In genomic region chr1:162252869-162253268, GRCm38 (mm10) we compare ENCODE assay signal across 16 mouse cellular contexts.
"Had no signal": no experiment of that assay in that cellular context is flagged by ENCODE, and none has a peak within 500 bp of the region (broad histone marks: within the 10 kb centered on the region; RNA-seq: fewer than 3 reads in every experiment).

No protein-coding gene starts in this region.

- DNase-seq: kidney, adult 11 months; kidney, adult 9 months; kidney, postnatal 36 days; layer of hippocampus, adult 9-11 months; layer of hippocampus, postnatal 36 days; lung, embryonic 14.5 days; lung, postnatal 10 days; lung, postnatal 4 days; right cerebral cortex, postnatal 4 days; spleen, adult 18-20 months; thymus, postnatal 4 days had no signal

- H3K4me1 ChIP-seq: liver, embryonic 15.5 days had no signal

- H3K4me2 ChIP-seq: liver, embryonic 15.5 days; lung, embryonic 14.5 days; midbrain, embryonic 13.5 days; neural tube, embryonic 12.5 days; stomach, embryonic 15.5 days had no signal

- H3K9me3 ChIP-seq: liver, embryonic 15.5 days; midbrain, embryonic 13.5 days; neural tube, embryonic 12.5 days; stomach, embryonic 15.5 days had no signal

- H3K9ac ChIP-seq: liver, embryonic 15.5 days; lung, embryonic 14.5 days; midbrain, embryonic 13.5 days; neural tube, embryonic 12.5 days; stomach, embryonic 15.5 days had no signal

- H3K27me3 ChIP-seq: liver, embryonic 15.5 days; midbrain, embryonic 13.5 days; neural tube, embryonic 12.5 days; stomach, embryonic 15.5 days had no signal

- H3K27ac ChIP-seq: kidney, postnatal 0 days; liver, embryonic 15.5 days; midbrain, embryonic 13.5 days; neural tube, embryonic 12.5 days; stomach, embryonic 15.5 days had no signal

- H3K36me3 ChIP-seq: liver, embryonic 15.5 days; neural tube, embryonic 12.5 days; stomach, embryonic 15.5 days had no signal

- ATAC-seq: midbrain, embryonic 13.5 days had no signal

- H3K4me3 ChIP-seq: liver, embryonic 15.5 days; midbrain, embryonic 13.5 days; neural tube, embryonic 12.5 days; stomach, embryonic 15.5 days had no signal
